Mouse (Mus musculus) megakaryocyte-erythroid progenitor cell, adult 5-6 weeks (primary cell): ENCODE results near the gene Qk. TPM values are rescaled to one million over a fixed set of nuclear protein-coding genes. Genes with fewer than 3 reads are reported as not detected.

Source experiments
- ATAC-seq: replicated peaks from 2 replicates; pipeline ENCODE4 v1.8.0; 2016; ENCODE audit warnings: mild to moderate bottlenecking, inconsistent platforms; ENCODE audit not compliant: severe bottlenecking, poor library complexity, low FRiP score, low TSS enrichment
- total RNA-seq, 2 experiments: library from RNA; stranded (forward) in 1 of 2; stranded (reverse) in 1 of 2; fragments of 200-1000, 215-1000 nt in 1 of 2; fragments of >200 nt in 1 of 2; fragmentation: Nextera tagmentation in 1 of 2; gene quantifications; 2 replicates each; pipeline ENCODE4 v1.2.3; 2014 to 2017

Qk gene
- total RNA-seq (2014; fragmentation: Nextera tagmentation) (78.7 and 96.3 TPM in 2 replicates), total RNA-seq (2017) (57.6 and 59.9 TPM in 2 replicates)

GRCm38 (mm10) chr17:10319685-10320455 is at the start of gene Qk:
Gene Qk, minus strand, starts transcription at chr17:10319854.
- ATAC-seq: peak; percentile 64

- no peak for ATAC-seq
These were observed 47.4 kb upstream of the Qk start for GRCm38 (mm10) chr17:10367044-10367443.

- no peak for ATAC-seq
These were observed 46.9 kb upstream of the Qk start for GRCm38 (mm10) chr17:10366577-10366976.

- ATAC-seq: no peak
These were observed 46.1 kb upstream of the Qk start for GRCm38 (mm10) chr17:10365501-10366482.

- no peak for ATAC-seq
These were observed 43.5 kb upstream of the Qk start for GRCm38 (mm10) chr17:10363151-10363550.

- no peak for ATAC-seq
These were observed 42.2 kb upstream of the Qk start for GRCm38 (mm10) chr17:10361882-10362291.

- no peak for ATAC-seq
These were observed 41.1 kb upstream of the Qk start for GRCm38 (mm10) chr17:10360738-10361137.

- no peak for ATAC-seq
These were observed 39.8 kb upstream of the Qk start for GRCm38 (mm10) chr17:10359466-10359865.

- no peak for ATAC-seq
These were observed 37.7 kb upstream of the Qk start for GRCm38 (mm10) chr17:10357348-10357747.

GRCm38 (mm10) chr17:10356294-10356693 is 36.6 kb upstream of the Qk start:
- ATAC-seq: no peak

- no peak for ATAC-seq
These were observed 36.1 kb upstream of the Qk start for GRCm38 (mm10) chr17:10355746-10356145.

GRCm38 (mm10) chr17:10338286-10338685 is 18.6 kb upstream of the Qk start:
- ATAC-seq: no peak

GRCm38 (mm10) chr17:10336558-10336957 is 16.9 kb upstream of the Qk start:
- ATAC-seq: no peak

- no peak for ATAC-seq
These were observed 16.3 kb upstream of the Qk start for GRCm38 (mm10) chr17:10335809-10336499.

GRCm38 (mm10) chr17:10334957-10335690 is 15.5 kb upstream of the Qk start:
- ATAC-seq: no peak

GRCm38 (mm10) chr17:10334481-10334880 is 14.8 kb upstream of the Qk start:
- no peak for ATAC-seq

- no peak for ATAC-seq
These were observed 13.7 kb upstream of the Qk start for GRCm38 (mm10) chr17:10333321-10333720.

GRCm38 (mm10) chr17:10332127-10332526 is 12.5 kb upstream of the Qk start:
- no peak for ATAC-seq

GRCm38 (mm10) chr17:10329461-10329860 is 9.8 kb upstream of the Qk start:
- ATAC-seq: no peak
